Mouse (Mus musculus): ENCODE data around the gene Col9a2.
A peak's percentile ranks its signal among the peaks of the same experiment; 100 is the strongest.

- TF ChIP-seq CTCF (IDR thresholded peaks at IDR 0.05; ENCODE audit: insufficient read depth, low read length) (no peak), POLR2A (IDR thresholded peaks at IDR 0.05; ENCODE audit: borderline replicate concordance, extremely low read depth, low read depth, low read length) (0 out of 2 replicates have a peak, but pooled peaks have one; percentile 17)
Measured at GRCm38 (mm10) chr4:121097650-121098378, 58.6 kb downstream of the Col9a2 start, which contains the start of gene Zmpste24.
